Mouse (Mus musculus) frontal cortex, adult (tissue): ENCODE measurements around the gene Tmod4.
A peak's percentile ranks its signal among the peaks of the same experiment; 100 is the strongest.

ENCODE experiments used
- ATAC-seq: cut with Nextera tagmentation; 2 replicates; pipeline ENCODE4 v1.9.2; 2017; ENCODE audit warnings: mild to moderate bottlenecking, moderate library complexity, mixed read lengths; ENCODE audit not compliant: low TSS enrichment

Gene Tmod4

GRCm38 (mm10) chr3:95136336-95136735, 12.1 kb downstream of the Tmod4 start:
- ATAC-seq: no peak

- ATAC-seq: no peak
Measured at GRCm38 (mm10) chr3:95139586-95140288, 15.5 kb downstream of the Tmod4 start.

- no peak for ATAC-seq
Measured at GRCm38 (mm10) chr3:95140289-95140595, 16.0 kb downstream of the Tmod4 start.

- no peak for ATAC-seq
Measured at GRCm38 (mm10) chr3:95140795-95141194, 16.5 kb downstream of the Tmod4 start.

GRCm38 (mm10) chr3:95141474-95141873, 17.2 kb downstream of the Tmod4 start:
- no peak for ATAC-seq

GRCm38 (mm10) chr3:95141952-95142616, 17.8 kb downstream of the Tmod4 start, which contains the start of gene Tnfaip8l2:
Gene Tnfaip8l2, minus strand, starts transcription at chr3:95142360.
- ATAC-seq: 0 out of 2 replicates have a peak, but pooled peaks have one; percentile 24

GRCm38 (mm10) chr3:95142617-95143011, 18.3 kb downstream of the Tmod4 start:
- ATAC-seq: peak; percentile 79

- no peak for ATAC-seq
Measured at GRCm38 (mm10) chr3:95147924-95148323, 23.6 kb downstream of the Tmod4 start.

GRCm38 (mm10) chr3:95153874-95154273, 29.6 kb downstream of the Tmod4 start:
- no peak for ATAC-seq

GRCm38 (mm10) chr3:95159511-95159986, 35.3 kb downstream of the Tmod4 start:
- ATAC-seq: no peak; the same call in 1 of the 2 replicates

GRCm38 (mm10) chr3:95159987-95160963, 36.0 kb downstream of the Tmod4 start, which contains the start of gene Sema6c:
Gene Sema6c, plus strand, starts transcription at chr3:95160457.
- peak; percentile 97 for ATAC-seq

GRCm38 (mm10) chr3:95161041-95161551, 36.8 kb downstream of the Tmod4 start:
- ATAC-seq: no peak

- no peak for ATAC-seq
Measured at GRCm38 (mm10) chr3:95161618-95162344, 37.5 kb downstream of the Tmod4 start.

GRCm38 (mm10) chr3:95162345-95162628, 38.0 kb downstream of the Tmod4 start:
- ATAC-seq: no peak

GRCm38 (mm10) chr3:95163419-95164255, 39.4 kb downstream of the Tmod4 start:
- no peak for ATAC-seq

GRCm38 (mm10) chr3:95164256-95164550, 39.9 kb downstream of the Tmod4 start:
- no peak for ATAC-seq

- ATAC-seq: no peak
Measured at GRCm38 (mm10) chr3:95164840-95165239, 40.6 kb downstream of the Tmod4 start.

- ATAC-seq: no peak
Measured at GRCm38 (mm10) chr3:95169996-95170395, 45.7 kb downstream of the Tmod4 start.

GRCm38 (mm10) chr3:95171105-95171504, 46.8 kb downstream of the Tmod4 start:
- no peak for ATAC-seq

- no peak for ATAC-seq
Measured at GRCm38 (mm10) chr3:95172526-95173255, 48.4 kb downstream of the Tmod4 start.
